Mouse (Mus musculus) G1E (cell line): ENCODE results near the gene Olfr839-ps1. TPM values are rescaled to one million over a fixed set of nuclear protein-coding genes. Genes with fewer than 3 reads are reported as not detected.

Source experiments
- ATAC-seq: 2 replicates; pipeline ENCODE4 v1.8.0; 2016; ENCODE audit warnings: mild to moderate bottlenecking; ENCODE audit not compliant: insufficient number of reproducible peaks, poor library complexity, low FRiP score, severe bottlenecking; ENCODE audit errors: extremely low read depth
- DNase-seq: peaks from one replicate; pipeline ENCODE4 v3.0.0; 2012; ENCODE audit warnings: low spot score
- H3K27me3 ChIP-seq: 2 replicates; pipeline ENCODE4 v1.6.1; 2012; ENCODE audit warnings: mild to moderate bottlenecking, low read length, inconsistent platforms; ENCODE audit not compliant: insufficient read depth
- H3K36me3 ChIP-seq: replicated peaks from 2 replicates; pipeline ENCODE3; 2012; ENCODE audit warnings: mild to moderate bottlenecking, inconsistent platforms
- H3K4me1 ChIP-seq: 2 replicates; pipeline ENCODE4 v1.6.1; 2012; ENCODE audit warnings: low read depth, low read length, inconsistent platforms, mixed read lengths; ENCODE audit not compliant: insufficient read depth
- H3K4me3 ChIP-seq: 2 replicates; pipeline ENCODE4 v1.5.1; 2012; ENCODE audit warnings: low read depth, mild to moderate bottlenecking, inconsistent platforms, low read length, moderate library complexity, mixed read lengths
- H3K9me3 ChIP-seq: replicated peaks from 2 replicates; pipeline ENCODE4 v1.6.1; 2012; ENCODE audit warnings: inconsistent platforms
- CTCF ChIP-seq: IDR thresholded peaks from 2 replicates; pipeline ENCODE4 v1.5.1; 2012; ENCODE audit warnings: low read depth, low read length, inconsistent platforms, mixed read lengths
- GATA1 ChIP-seq: IDR thresholded peaks from 2 replicates; pipeline ENCODE4 v1.6.1; 2012; ENCODE audit warnings: borderline replicate concordance, low read length, inconsistent platforms, mixed read lengths
- GATA2 ChIP-seq: IDR thresholded peaks from 2 replicates; pipeline ENCODE4 v1.6.1; 2012; ENCODE audit warnings: low read depth, low read length, inconsistent platforms, borderline replicate concordance
- POLR2AphosphoS5 ChIP-seq: IDR thresholded peaks from 2 replicates; pipeline ENCODE4 v1.6.1; 2012; ENCODE audit warnings: low read depth, low read length, inconsistent platforms; ENCODE audit not compliant: insufficient replicate concordance
- TAL1 ChIP-seq: conservative IDR thresholded peaks from 2 replicates; pipeline ENCODE4 v1.6.1; 2012; ENCODE audit warnings: low read depth, low read length, inconsistent platforms, mixed read lengths
- polyA plus RNA-seq: library from polyadenylated mRNA; stranded (reverse); fragments of >175 nt; gene quantifications from 2 replicates; pipeline ENCODE4 v1.2.3, GENCODE M21; 2012
- total RNA-seq, 2 experiments: library from RNA; stranded (forward) in 1 of 2; stranded (reverse) in 1 of 2; fragments of 200-1000 nt in 1 of 2; fragments of >200 nt in 1 of 2; fragmentation: Nextera tagmentation in 1 of 2; gene quantifications; 2 replicates each; pipeline ENCODE4 v1.2.3; 2014 to 2017

Olfr839-ps1 gene
- 0.10 TPM in 1 of 2 replicates, not detected in the other for total RNA-seq (2014; fragmentation: Nextera tagmentation)
- total RNA-seq (2017): under 0.01 and 0.11 TPM in 2 replicates
- not detected in 2 replicates for polyA plus RNA-seq

- H3K9me3 ChIP-seq: no peaks in the 10 kb centered on the region
Observed at GRCm38 (mm10) chr9:19177212-19177611, at the start of gene Olfr839-ps1. Gene Olfr839-ps1 (minus strand): TSS chr9:19177312.

GRCm38 (mm10) chr9:19136017-19136416 lies 41.1 kb downstream of the Olfr839-ps1 start, which contains the start of gene Olfr837:
Gene Olfr837 (plus strand): TSS chr9:19136317.
- H3K4me1 ChIP-seq: no peaks in the 10 kb centered on the region
- DNase-seq (no peak), ATAC-seq (no peak)
- H3K27me3 ChIP-seq: no peaks in the 10 kb centered on the region
- TF ChIP-seq TAL1 (no peak), GATA2 (no peak), GATA1 (no peak), CTCF (no peak), POLR2AphosphoS5 (no peak)
- H3K9me3 ChIP-seq: no peaks in the 10 kb centered on the region
- no peak within 1 kb of the TSS for H3K4me3 ChIP-seq
- no peaks in the 10 kb centered on the region for H3K36me3 ChIP-seq

More at GRCm38 (mm10) chr9:19177212-19177611, at the start of gene Olfr839-ps1:
- Histone ChIP-seq H3K4me3 (no peak within 1 kb of the TSS), H3K36me3 (no peaks in the 10 kb centered on the region), H3K27me3 (no peaks in the 10 kb centered on the region), H3K4me1 (no peaks in the 10 kb centered on the region)
- DNase-seq: no peak
- no peak for ATAC-seq
- TF ChIP-seq POLR2AphosphoS5: no peak

GRCm38 (mm10) chr9:19120082-19120481 lies 57.0 kb downstream of the Olfr839-ps1 start, which contains the start of gene Olfr836:
Gene Olfr836 (plus strand): TSS chr9:19120382.
- no peaks in the 10 kb centered on the region for H3K9me3 ChIP-seq
- no peaks in the 10 kb centered on the region for H3K36me3 ChIP-seq
- no peak within 1 kb of the TSS for H3K4me3 ChIP-seq
- no peaks in the 10 kb centered on the region for H3K27me3 ChIP-seq
- H3K4me1 ChIP-seq: no peaks in the 10 kb centered on the region
- ATAC-seq (no peak), DNase-seq (no peak)
- TF ChIP-seq TAL1 (no peak), GATA2 (no peak), POLR2AphosphoS5 (no peak), GATA1 (no peak), CTCF (no peak)

Other genes starting within 250 kb of the Olfr839-ps1 start
- gene Olfr832, start 240.2 kb downstream of the Olfr839-ps1 start, total RNA-seq (2014; fragmentation: Nextera tagmentation): not detected in 2 replicates
- gene Olfr832, start 240.2 kb downstream of the Olfr839-ps1 start, total RNA-seq (2017): 0.05 and 0.06 TPM in 2 replicates
- not detected in 2 replicates for gene Olfr832, start 240.2 kb downstream of the Olfr839-ps1 start, polyA plus RNA-seq
- not detected in 2 replicates for gene Olfr834, start 189.3 kb downstream of the Olfr839-ps1 start, total RNA-seq (2014; fragmentation: Nextera tagmentation)
- gene Olfr834, start 189.3 kb downstream of the Olfr839-ps1 start, total RNA-seq (2017): not detected in 2 replicates
- not detected in 2 replicates for gene Olfr834, start 189.3 kb downstream of the Olfr839-ps1 start, polyA plus RNA-seq
- gene Olfr835, start 144.6 kb downstream of the Olfr839-ps1 start, total RNA-seq (2014; fragmentation: Nextera tagmentation): not detected in 2 replicates
- 0.06 and 0.44 TPM in 2 replicates for gene Olfr835, start 144.6 kb downstream of the Olfr839-ps1 start, total RNA-seq (2017)
- not detected in 2 replicates for gene Olfr835, start 144.6 kb downstream of the Olfr839-ps1 start, polyA plus RNA-seq
- not detected in 2 replicates for gene Olfr836, start 56.9 kb downstream of the Olfr839-ps1 start, total RNA-seq (2014; fragmentation: Nextera tagmentation)
- gene Olfr836, start 56.9 kb downstream of the Olfr839-ps1 start, total RNA-seq (2017): 0.12 and 0.27 TPM in 2 replicates
- gene Olfr836, start 56.9 kb downstream of the Olfr839-ps1 start, polyA plus RNA-seq: not detected in 2 replicates
- gene Olfr837, start 41.0 kb downstream of the Olfr839-ps1 start, total RNA-seq (2014; fragmentation: Nextera tagmentation): not detected in 2 replicates
- 0.11 TPM in 1 of 2 replicates, not detected in the other for gene Olfr837, start 41.0 kb downstream of the Olfr839-ps1 start, total RNA-seq (2017)
- not detected in 2 replicates for gene Olfr837, start 41.0 kb downstream of the Olfr839-ps1 start, polyA plus RNA-seq
- gene Olfr843, start 74.7 kb upstream of the Olfr839-ps1 start, total RNA-seq (2014; fragmentation: Nextera tagmentation): not detected in 2 replicates
- gene Olfr843, start 74.7 kb upstream of the Olfr839-ps1 start, total RNA-seq (2017): 0.06 and 0.11 TPM in 2 replicates
- gene Olfr843, start 74.7 kb upstream of the Olfr839-ps1 start, polyA plus RNA-seq: not detected in 2 replicates
- not detected in 2 replicates for gene Olfr844, start 139.0 kb upstream of the Olfr839-ps1 start, total RNA-seq (2014; fragmentation: Nextera tagmentation)
- 0.11 and 0.17 TPM in 2 replicates for gene Olfr844, start 139.0 kb upstream of the Olfr839-ps1 start, total RNA-seq (2017)
- gene Olfr844, start 139.0 kb upstream of the Olfr839-ps1 start, polyA plus RNA-seq: not detected in 2 replicates
- not detected in 2 replicates for gene Olfr845, start 159.1 kb upstream of the Olfr839-ps1 start, total RNA-seq (2014; fragmentation: Nextera tagmentation)
- 0.11 and 0.12 TPM in 2 replicates for gene Olfr845, start 159.1 kb upstream of the Olfr839-ps1 start, total RNA-seq (2017)
- not detected in 2 replicates for gene Olfr845, start 159.1 kb upstream of the Olfr839-ps1 start, polyA plus RNA-seq
- not detected in 2 replicates for gene Olfr846, start 186.7 kb upstream of the Olfr839-ps1 start, total RNA-seq (2014; fragmentation: Nextera tagmentation)
- 0.22 and 0.29 TPM in 2 replicates for gene Olfr846, start 186.7 kb upstream of the Olfr839-ps1 start, total RNA-seq (2017)
- gene Olfr846, start 186.7 kb upstream of the Olfr839-ps1 start, polyA plus RNA-seq: not detected in 2 replicates
- gene Olfr847, start 201.4 kb upstream of the Olfr839-ps1 start, total RNA-seq (2014; fragmentation: Nextera tagmentation): not detected in 2 replicates
- not detected in 2 replicates for gene Olfr847, start 201.4 kb upstream of the Olfr839-ps1 start, total RNA-seq (2017)
- not detected in 2 replicates for gene Olfr847, start 201.4 kb upstream of the Olfr839-ps1 start, polyA plus RNA-seq